Mouse (Mus musculus) spleen, adult 2 months (tissue): ENCODE measurements around the gene Stag1. TPM values are rescaled to one million over a fixed set of nuclear protein-coding genes. Genes with fewer than 3 reads are reported as not detected.

ENCODE experiments used
- DNase-seq, 2 experiments: peaks; one replicate each; pipeline versions ENCODE4 v3.0.0 to v3.0.0-alpha.2; 2012 to 2021; ENCODE audit warnings: low spot score in 2 of 2, low read depth in 1 of 2
- H3K27ac ChIP-seq: fragments of 200-500 bp; 2 replicates; pipeline ENCODE4 v1.5.1; 2012; ENCODE audit warnings: low read length, inconsistent platforms; ENCODE audit not compliant: insufficient read depth
- H3K27me3 ChIP-seq: fragments of 200-500 bp; 2 replicates; pipeline ENCODE4 v1.6.1; 2012; ENCODE audit warnings: mild to moderate bottlenecking, moderate library complexity, low read length, inconsistent platforms; ENCODE audit not compliant: control insufficient read depth, insufficient read depth
- H3K36me3 ChIP-seq: fragments of 200-500 bp; 2 replicates; pipeline ENCODE4 v1.6.1; 2012; ENCODE audit warnings: mild to moderate bottlenecking, low read length, inconsistent platforms; ENCODE audit not compliant: control insufficient read depth, insufficient read depth
- H3K4me1 ChIP-seq: fragments of 200-500 bp; 2 replicates; pipeline ENCODE4 v1.6.1; 2011; ENCODE audit warnings: inconsistent platforms; ENCODE audit not compliant: control insufficient read depth, insufficient read depth, insufficient read length
- H3K4me3 ChIP-seq: fragments of 200-500 bp; 2 replicates; pipeline ENCODE4 v1.5.1; 2011; ENCODE audit warnings: mild to moderate bottlenecking, inconsistent platforms; ENCODE audit not compliant: insufficient read depth, insufficient read length; ENCODE audit errors: extremely low read depth
- CTCF ChIP-seq: fragments of 200-500 bp; IDR thresholded peaks from 2 replicates; pipeline ENCODE4 v1.5.1; 2011; ENCODE audit warnings: mild to moderate bottlenecking, inconsistent platforms; ENCODE audit not compliant: insufficient read depth, insufficient read length, insufficient replicate concordance; ENCODE audit errors: extremely low read depth
- POLR2A ChIP-seq: fragments of 200-500 bp; IDR thresholded peaks from 2 replicates; pipeline ENCODE4 v1.6.1; 2011; ENCODE audit warnings: low read depth, low read length, inconsistent platforms
- WGBS: fragments of 180-500 bp; shearing (Covaris S2); methylation state at CpG from one replicate; pipeline ENCODE4 v1.1.7; 2018; 5-methylcytosine and 5-hydroxymethylcytosine counted together
- polyA plus RNA-seq: library from polyadenylated mRNA; depleted of rRNA; stranded (reverse); fragments of >200 nt; gene quantifications from 2 replicates; pipeline ENCODE4 v1.2.3, GENCODE M21; 2012

The Stag1 gene
- polyA plus RNA-seq, 1 experiment: 2.5 TPM

- H3K4me1 ChIP-seq: no peaks in the 10 kb centered on the region
- TF ChIP-seq CTCF (no peak), POLR2A (no peak)
- 80% methylated on average over 1 of the region's 1 CpGs for WGBS
- no peak for DNase-seq
- H3K27me3 ChIP-seq: no peaks in the 10 kb centered on the region
- no peak overlapping the region for H3K4me3 ChIP-seq
- no peak overlapping the region for H3K27ac ChIP-seq
- H3K36me3 ChIP-seq: no peaks in the 10 kb centered on the region
Observed at GRCm38 (mm10) chr9:100602130-100602529, 4.5 kb downstream of the Stag1 start.

GRCm38 (mm10) chr9:100603156-100603555, 5.6 kb downstream of the Stag1 start:
- no peak for TF ChIP-seq POLR2A
- no peak for TF ChIP-seq CTCF
- no peak overlapping the region for H3K27ac ChIP-seq
- no peak for DNase-seq
- H3K27me3 ChIP-seq: no peaks in the 10 kb centered on the region
- no peaks in the 10 kb centered on the region for H3K36me3 ChIP-seq
- no peak overlapping the region for H3K4me3 ChIP-seq
- WGBS: 82% methylated on average over 5 of the region's 5 CpGs
- H3K4me1 ChIP-seq: no peaks in the 10 kb centered on the region

DNA sequence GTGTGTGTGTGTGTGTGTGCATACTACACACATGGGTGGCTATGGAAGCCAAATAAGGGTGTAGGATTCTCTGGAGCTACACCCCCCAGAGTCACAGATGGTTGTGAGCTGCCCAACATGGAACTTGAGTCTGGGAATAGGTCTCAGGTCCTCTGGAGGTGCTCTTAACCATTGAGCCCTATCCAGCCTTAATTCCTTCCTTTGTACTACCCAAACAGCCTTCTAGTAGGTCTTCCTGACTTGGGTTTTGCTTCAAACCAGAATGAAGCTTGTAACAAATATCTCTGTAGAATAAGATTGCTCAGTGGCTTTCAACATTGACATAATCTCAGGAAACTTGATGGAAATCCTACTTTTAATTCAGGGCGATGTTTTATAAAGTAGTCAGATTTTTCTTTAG, 7.9 kb downstream of the Stag1 start:
- no peak for DNase-seq
- no peaks in the 10 kb centered on the region for H3K27me3 ChIP-seq
- H3K4me1 ChIP-seq: no peaks in the 10 kb centered on the region
- H3K4me3 ChIP-seq: no peak overlapping the region
- WGBS: 93% methylated on average over 1 of the region's 1 CpGs
- no peak overlapping the region for H3K27ac ChIP-seq
- H3K36me3 ChIP-seq: no peaks in the 10 kb centered on the region
- no peak for TF ChIP-seq CTCF
- no peak for TF ChIP-seq POLR2A

- Histone ChIP-seq H3K27me3 (no peaks in the 10 kb centered on the region), H3K4me1 (no peaks in the 10 kb centered on the region), H3K36me3 (no peaks in the 10 kb centered on the region), H3K4me3 (no peak overlapping the region), H3K27ac (no peak overlapping the region)
- no peak for DNase-seq
- WGBS: 44% methylated on average over 7 of the region's 7 CpGs
- TF ChIP-seq CTCF (no peak), POLR2A (no peak)
Observed at GRCm38 (mm10) chr9:100605985-100606554, 8.5 kb downstream of the Stag1 start.

DNA sequence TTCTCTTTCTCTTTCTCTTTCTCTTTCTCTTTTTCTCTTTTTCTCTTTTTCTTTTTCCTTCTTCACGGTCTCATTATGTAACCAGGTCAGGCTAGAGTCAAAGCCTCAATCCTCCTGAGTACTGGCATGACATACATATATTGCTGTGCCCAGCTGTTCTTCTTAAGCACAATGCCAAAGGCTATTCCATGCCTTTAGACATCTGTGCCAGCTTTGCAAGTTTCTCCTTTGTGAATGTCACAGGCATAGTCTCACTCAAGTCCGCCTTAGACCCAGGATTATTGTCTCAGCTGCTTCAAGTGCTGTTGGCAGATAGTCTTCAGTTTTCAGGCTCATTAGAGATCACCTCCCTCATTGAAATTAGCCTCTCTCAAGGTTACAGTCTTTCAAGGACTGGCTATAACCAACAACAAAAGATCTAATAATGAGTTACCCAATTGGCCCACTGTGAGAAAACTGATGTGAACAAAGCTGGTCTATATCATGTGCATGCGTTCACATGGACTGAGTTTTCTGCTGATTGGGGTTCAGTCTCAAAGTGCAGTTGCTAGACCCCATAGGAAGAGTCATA, 16.0 kb downstream of the Stag1 start:
- no peaks in the 10 kb centered on the region for H3K36me3 ChIP-seq
- WGBS: 85% methylated on average over 3 of the region's 3 CpGs

GRCm38 (mm10) chr9:100616947-100617346, 19.3 kb downstream of the Stag1 start:
- TF ChIP-seq POLR2A (no peak), CTCF (no peak)
- DNase-seq: no peak
- H3K36me3 ChIP-seq: no peaks in the 10 kb centered on the region
- no peaks in the 10 kb centered on the region for H3K4me1 ChIP-seq
- no peak overlapping the region for H3K4me3 ChIP-seq
- no peaks in the 10 kb centered on the region for H3K27me3 ChIP-seq
- H3K27ac ChIP-seq: no peak overlapping the region
- WGBS: 79% methylated on average over 11 of the region's 11 CpGs

More for the DNA sequence above, 16.0 kb downstream of the Stag1 start:
- Histone ChIP-seq H3K27ac (no peak overlapping the region), H3K4me3 (no peak overlapping the region), H3K27me3 (no peaks in the 10 kb centered on the region), H3K4me1 (no peaks in the 10 kb centered on the region)
- TF ChIP-seq CTCF (no peak), POLR2A (no peak)
- DNase-seq: no peak

DNA sequence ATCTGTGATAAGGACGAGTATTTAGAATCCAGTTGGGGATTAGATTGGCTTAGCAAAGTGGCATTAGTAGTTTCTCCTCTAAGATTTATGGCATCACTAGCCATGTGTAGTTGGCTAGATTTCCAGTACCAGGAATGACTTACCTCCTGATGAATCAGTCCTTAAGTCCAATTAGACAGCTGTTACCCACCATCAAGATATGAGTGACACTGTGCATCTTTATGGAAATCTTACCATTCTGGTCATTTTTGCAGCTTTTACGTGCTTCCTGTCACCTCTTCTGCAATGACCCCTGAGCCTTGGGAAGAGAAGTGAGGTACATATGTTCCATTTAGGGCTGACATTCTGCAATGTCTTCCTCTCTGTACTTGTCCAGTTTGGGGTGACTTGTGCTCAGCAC, 28.7 kb downstream of the Stag1 start:
- H3K4me3 ChIP-seq: no peak overlapping the region
- TF ChIP-seq POLR2A (no peak), CTCF (no peak)
- WGBS: 85% methylated on average over 2 of the region's 2 CpGs
- H3K36me3 ChIP-seq: no peaks in the 10 kb centered on the region
- no peaks in the 10 kb centered on the region for H3K27me3 ChIP-seq
- no peak for DNase-seq
- no peaks in the 10 kb centered on the region for H3K4me1 ChIP-seq
- H3K27ac ChIP-seq: no peak overlapping the region
